Mouse (Mus musculus) hindbrain, embryonic 16.5 days (tissue): Measurements from ENCODE around the gene Frmpd2. TPM values are rescaled to one million over a fixed set of nuclear protein-coding genes. Genes with fewer than 3 reads are reported as not detected.

Experiments used
- polyA plus RNA-seq: library from polyadenylated mRNA; unstranded; fragments of >200 nt; fragmentation: Nextera tagmentation; extraction: Ambion mirVana; gene quantifications from 2 replicates; pipeline ENCODE4 v1.2.1, GENCODE M21; 2015

Gene Frmpd2
- polyA plus RNA-seq, 1 experiment from 2014 or later, result 0.09 TPM

Other genes with a start within 250 kb of the Frmpd2 start
- 24.4 and 27.1 TPM in 2 replicates for gene Mapk8, start 24.5 kb upstream of the Frmpd2 start, polyA plus RNA-seq
- 0.12 and 0.43 TPM in 2 replicates for gene Ptpn20, start 117.5 kb downstream of the Frmpd2 start, polyA plus RNA-seq